Mouse (Mus musculus) CH12.LX (cell line): Measurements from ENCODE around the gene Dqx1. TPM values are rescaled to one million over a fixed set of nuclear protein-coding genes. Genes with fewer than 3 reads are reported as not detected.

ENCODE experiments used
- DNase-seq: peaks from one replicate; pipeline ENCODE4 v3.0.0-alpha.2; 2013; ENCODE audit errors: extremely low read depth
- H3K27ac ChIP-seq: 2 replicates; pipeline ENCODE4 v1.5.1; 2012; ENCODE audit warnings: low read depth, mild to moderate bottlenecking, control low read depth, moderate library complexity; ENCODE audit not compliant: insufficient read depth
- H3K27me3 ChIP-seq: replicated peaks from 2 replicates; pipeline ENCODE3; 2012; ENCODE audit warnings: inconsistent platforms
- H3K36me3 ChIP-seq, 2 experiments: replicated peaks in 1 of 2; 2 replicates each; pipeline versions ENCODE3 to v1.6.1; 2012; ENCODE audit warnings: inconsistent platforms in 1 of 2, low read length in 1 of 2, mild to moderate bottlenecking in 1 of 2, mixed read lengths in 1 of 2, moderate library complexity in 1 of 2; ENCODE audit not compliant: control insufficient read depth in 1 of 2, insufficient read depth in 1 of 2
- H3K4me1 ChIP-seq, 2 experiments: 2 replicates each; pipeline ENCODE4 v1.6.1; 2012; ENCODE audit warnings: inconsistent platforms in 1 of 2, moderate library complexity in 1 of 2; ENCODE audit not compliant: insufficient read depth in 2 of 2, control insufficient read depth in 1 of 2
- H3K4me2 ChIP-seq: 2 replicates; pipeline ENCODE4 v1.6.1; 2012; ENCODE audit warnings: low read depth, mild to moderate bottlenecking, control low read depth; ENCODE audit not compliant: poor library complexity, insufficient read depth, severe bottlenecking
- H3K4me3 ChIP-seq, 3 experiments: fragments of 150-350 bp in 1 of 3; sonication (generic) in 1 of 3; replicated peaks in 1 of 3; 2 replicates each; pipeline versions ENCODE3 to v1.5.1; 2011 to 2012; ENCODE audit warnings: low read depth in 2 of 3, low read length in 2 of 3, mild to moderate bottlenecking in 2 of 3, moderate library complexity in 2 of 3, control low read depth in 1 of 3, improper control_type of control experiment in 1 of 3, inconsistent platforms in 1 of 3, mixed read lengths in 1 of 3; ENCODE audit not compliant: poor library complexity in 1 of 3
- H3K79me2 ChIP-seq: replicated peaks from 2 replicates; pipeline ENCODE4 v1.6.1; 2012; ENCODE audit warnings: mild to moderate bottlenecking, moderate library complexity; ENCODE audit not compliant: control insufficient read depth, poor library complexity, insufficient read depth, severe bottlenecking; ENCODE audit errors: extremely low read depth
- H3K9ac ChIP-seq: 2 replicates; pipeline ENCODE4 v1.6.1; 2012; ENCODE audit warnings: low read depth, mild to moderate bottlenecking, control low read depth, moderate library complexity; ENCODE audit not compliant: insufficient read depth
- H3K9me3 ChIP-seq: replicated peaks from 2 replicates; pipeline ENCODE3; 2012; ENCODE audit warnings: low read length, inconsistent platforms, mixed read lengths
- BHLHE40 ChIP-seq: IDR thresholded peaks from 2 replicates; pipeline ENCODE4 v1.6.1; 2011; ENCODE audit warnings: mild to moderate bottlenecking, low read depth, low read length, improper control_type of control experiment
- E2F4 ChIP-seq: IDR thresholded peaks from 2 replicates; pipeline ENCODE4 v1.6.1; 2011; ENCODE audit warnings: low read depth, low read length, improper control_type of control experiment; ENCODE audit not compliant: insufficient replicate concordance
- EP300 ChIP-seq: IDR thresholded peaks from 2 replicates; pipeline ENCODE4 v1.6.1; 2011; ENCODE audit warnings: low read length, improper control_type of control experiment
- IRF4 ChIP-seq: IDR thresholded peaks from 2 replicates; pipeline ENCODE4 v1.6.1; 2014; ENCODE audit warnings: low read depth, mild to moderate bottlenecking, inconsistent platforms, low read length, improper control_type of control experiment
- JUN ChIP-seq: IDR thresholded peaks from 2 replicates; pipeline ENCODE4 v1.6.1; 2011; ENCODE audit warnings: low read depth, mild to moderate bottlenecking, low read length, improper control_type of control experiment, moderate library complexity; ENCODE audit not compliant: insufficient read depth
- MAX ChIP-seq: IDR thresholded peaks from 2 replicates; pipeline ENCODE4 v1.6.1; 2011; ENCODE audit warnings: low read length, improper control_type of control experiment
- MAZ ChIP-seq: IDR thresholded peaks from 2 replicates; pipeline ENCODE4 v1.6.1; 2012; ENCODE audit warnings: low read depth, mild to moderate bottlenecking, inconsistent platforms, low read length, improper control_type of control experiment, moderate library complexity
- MEF2A ChIP-seq: IDR thresholded peaks from 2 replicates; pipeline ENCODE4 v1.6.1; 2014; ENCODE audit warnings: low read depth, mild to moderate bottlenecking, inconsistent platforms, low read length, improper control_type of control experiment, borderline replicate concordance
- MYC ChIP-seq: IDR thresholded peaks from 2 replicates; pipeline ENCODE4 v1.6.1; 2011; ENCODE audit warnings: low read depth, mild to moderate bottlenecking, improper control_type of control experiment, low read length
- NELFE ChIP-seq: IDR thresholded peaks from 2 replicates; pipeline ENCODE4 v1.6.1; 2011; ENCODE audit warnings: low read depth, low read length, improper control_type of control experiment
- NRF1 ChIP-seq: IDR thresholded peaks from 2 replicates; pipeline ENCODE4 v1.6.1; 2014; ENCODE audit warnings: low read depth, mild to moderate bottlenecking, inconsistent platforms, low read length, improper control_type of control experiment, moderate library complexity
- POLR2AphosphoS2 ChIP-seq: IDR thresholded peaks from 2 replicates; pipeline ENCODE4 v1.6.1; 2011; ENCODE audit warnings: low read depth, low read length, improper control_type of control experiment
- RAD21 ChIP-seq: IDR thresholded peaks from 2 replicates; pipeline ENCODE4 v1.6.1; 2011; ENCODE audit warnings: low read depth, mild to moderate bottlenecking, low read length, improper control_type of control experiment, moderate library complexity
- SMC3 ChIP-seq: IDR thresholded peaks from 2 replicates; pipeline ENCODE4 v1.6.1; 2011; ENCODE audit warnings: low read depth, low read length, improper control_type of control experiment
- TBP ChIP-seq: conservative IDR thresholded peaks from 2 replicates; pipeline ENCODE4 v1.6.1; 2011; ENCODE audit warnings: low read depth, low read length, improper control_type of control experiment
- TCF12 ChIP-seq: IDR thresholded peaks from 2 replicates; pipeline ENCODE4 v1.6.1; 2014; ENCODE audit warnings: low read depth, mild to moderate bottlenecking, inconsistent platforms, low read length, improper control_type of control experiment
- UBTF ChIP-seq: IDR thresholded peaks from 2 replicates; pipeline ENCODE4 v1.6.1; 2012; ENCODE audit warnings: low read depth, mild to moderate bottlenecking, inconsistent platforms, low read length, improper control_type of control experiment, moderate library complexity
- USF1 ChIP-seq: IDR thresholded peaks from 2 replicates; pipeline ENCODE4 v1.6.1; 2014; ENCODE audit warnings: low read depth, mild to moderate bottlenecking, inconsistent platforms, low read length, improper control_type of control experiment
- USF2 ChIP-seq: conservative IDR thresholded peaks from 2 replicates; pipeline ENCODE4 v1.6.1; 2011; ENCODE audit warnings: low read depth, low read length, improper control_type of control experiment
- ZMIZ1 ChIP-seq: IDR thresholded peaks from 2 replicates; pipeline ENCODE4 v1.6.1; 2012; ENCODE audit warnings: low read depth, mild to moderate bottlenecking, inconsistent platforms, low read length, improper control_type of control experiment
- ZNF384 ChIP-seq: IDR thresholded peaks from 2 replicates; pipeline ENCODE4 v1.6.1; 2012; ENCODE audit warnings: low read depth, low read length, improper control_type of control experiment, inconsistent platforms
- dilution Hi-C: fragments of 300-500 bp; cut with MboI; formaldehyde crosslinking; loops from 2 replicates; pipeline ENCODE4 v1.14.3; 2020; ENCODE audit warnings: low sequenced_read_pairs; ENCODE audit not compliant: extremely low pct_unique_long_range_greater_than_20kb, extremely low pct_ligation_motif_present
- in situ Hi-C: fragments of 300-500 bp; cut with MboI; formaldehyde crosslinking; loops from 3 replicates; pipeline ENCODE4 v1.14.3; 2019; ENCODE audit warnings: low sequenced_read_pairs, low pct_ligation_motif_present, low pct_unique_long_range_greater_than_20kb, mixed read lengths
- polyA plus RNA-seq: library from polyadenylated mRNA; unstranded; fragments of >175 nt; gene quantifications from 2 replicates; pipeline ENCODE4 v1.2.1, GENCODE M21; 2012; ENCODE audit warnings: low read depth; ENCODE audit not compliant: insufficient read length
- total RNA-seq, 2 experiments: library from RNA; depleted of rRNA; stranded (reverse); fragments of 300-350 nt in 1 of 2; fragments of >200 nt in 1 of 2; gene quantifications; 2 replicates each; pipeline ENCODE4 v1.2.3; 2012 to 2014

Gene Dqx1
- total and polyA plus RNA-seq, 3 experiments, result 1.3 to 2.9 (median 2.2) TPM

- Histone ChIP-seq H3K4me1 (peaks cover 2 to 46% of the 10 kb centered on the region in 2 experiments; a peak in 3 of 4 replicates), H3K79me2 (no peaks in the 10 kb centered on the region), H3K36me3 (no peaks in the 10 kb centered on the region), H3K4me2 (0 out of 2 replicates have a peak overlapping the region, but pooled peaks have one; percentile 22), H3K27ac (0 out of 2 replicates have a peak overlapping the region, but pooled peaks have one; percentile 22), H3K4me3 (no peak overlapping the region), H3K9me3 (peaks cover 5% of the 10 kb centered on the region), H3K9ac (0 out of 2 replicates have a peak overlapping the region, but pooled peaks have one; percentile 3), H3K27me3 (no peaks in the 10 kb centered on the region)
- TF ChIP-seq NRF1 (no peak), IRF4 (0 out of 2 replicates have a peak, but pooled peaks have one; percentile 10), JUN (peak; percentile 16; the same call in 1 of the 2 replicates), MAX (no peak), EP300 (peak; percentile 46; the same call in 1 of the 2 replicates)
- in situ Hi-C loops (no loop called here), dilution Hi-C loops (no loop called here)
- no peak for DNase-seq
These were observed 40.5 kb upstream of the Dqx1 start for GRCm38 (mm10) chr6:83017190-83017589.

GRCm38 (mm10) chr6:83019044-83019443 lies 38.6 kb upstream of the Dqx1 start:
- H3K79me2 ChIP-seq, result no peaks in the 10 kb centered on the region
- dilution Hi-C loops (no loop called here), in situ Hi-C loops (no loop called here)
- no peak for DNase-seq
- peaks cover 2 to 31% of the 10 kb centered on the region in 2 experiments; a peak in 3 of 4 replicates for H3K4me1 ChIP-seq
- H3K9ac ChIP-seq, result no peak overlapping the region
- H3K36me3 ChIP-seq, result no peaks in the 10 kb centered on the region
- TF ChIP-seq TCF12, result no peak
- TF ChIP-seq NELFE, result no peak
- TF ChIP-seq ZMIZ1, result no peak
- TF ChIP-seq TBP, result no peak
- no peak overlapping the region for H3K4me3 ChIP-seq
- H3K4me2 ChIP-seq, result no peak overlapping the region
- no peak overlapping the region for H3K27ac ChIP-seq
- no peaks in the 10 kb centered on the region for H3K27me3 ChIP-seq
- H3K9me3 ChIP-seq, result peaks cover 5% of the 10 kb centered on the region

- H3K9me3 ChIP-seq, result peaks cover 5% of the 10 kb centered on the region
- H3K79me2 ChIP-seq, result no peaks in the 10 kb centered on the region
- H3K27me3 ChIP-seq, result no peaks in the 10 kb centered on the region
- peaks cover 9 to 33% of the 10 kb centered on the region in 2 experiments for H3K4me1 ChIP-seq
- no peak overlapping the region for H3K9ac ChIP-seq
- no peak overlapping the region for H3K27ac ChIP-seq
- in situ Hi-C loops, result no loop called here
- TF ChIP-seq RAD21 (no peak), MYC (no peak), EP300 (no peak), MAZ (no peak), TCF12 (no peak), USF2 (no peak), ZNF384 (no peak), BHLHE40 (no peak), SMC3 (no peak), NRF1 (no peak), E2F4 (no peak), UBTF (no peak), POLR2AphosphoS2 (no peak), USF1 (no peak), MEF2A (no peak)
- dilution Hi-C loops, result no loop called here
- no peak for DNase-seq
- no peak overlapping the region for H3K4me3 ChIP-seq
- H3K4me2 ChIP-seq, result no peak overlapping the region
- no peaks in the 10 kb centered on the region for H3K36me3 ChIP-seq
These were observed 37.5 kb upstream of the Dqx1 start for GRCm38 (mm10) chr6:83020121-83020520.
